Mouse (Mus musculus) hindbrain, embryonic 11.5 days (tissue): ENCODE results near the gene Kif15. TPM values are rescaled to one million over a fixed set of nuclear protein-coding genes. Genes with fewer than 3 reads are reported as not detected.

Experiments used
- ATAC-seq: fragments of 200-750 bp; cut with Nextera tagmentation; 2 replicates; pipeline ENCODE4 v1.8.0; 2017; ENCODE audit warnings: mild to moderate bottlenecking, moderate TSS enrichment, moderate library complexity; ENCODE audit not compliant: low FRiP score
- DNase-seq: peaks from one replicate; pipeline ENCODE4 v3.0.0-alpha.2; 2015; ENCODE audit warnings: low spot score
- H3K27ac ChIP-seq: fragments of 300-500 bp; sonication (generic); 2 replicates; pipeline ENCODE4 v1.5.1; 2014; ENCODE audit warnings: mild to moderate bottlenecking, low read depth, low read length
- H3K27me3 ChIP-seq: fragments of 300-500 bp; sonication (generic); 2 replicates; pipeline ENCODE4 v1.6.1; 2014; ENCODE audit warnings: mild to moderate bottlenecking, low read length, moderate library complexity, mixed read lengths; ENCODE audit not compliant: control insufficient read depth, insufficient read depth
- H3K36me3 ChIP-seq: fragments of 300-500 bp; sonication (generic); 2 replicates; pipeline ENCODE4 v1.6.1; 2014; ENCODE audit warnings: mild to moderate bottlenecking, low read length, moderate library complexity, mixed read lengths; ENCODE audit not compliant: control insufficient read depth, insufficient read depth
- H3K4me1 ChIP-seq: fragments of 300-500 bp; sonication (generic); replicated peaks from 2 replicates; pipeline ENCODE4 v1.6.1; 2014; ENCODE audit warnings: low read length, mixed read lengths; ENCODE audit not compliant: control insufficient read depth, insufficient read depth
- H3K4me2 ChIP-seq: fragments of 300-500 bp; sonication (generic); replicated peaks from 2 replicates; pipeline ENCODE4 v1.6.1; 2014; ENCODE audit warnings: mild to moderate bottlenecking, low read depth, low read length
- H3K4me3 ChIP-seq: fragments of 300-500 bp; sonication (generic); 2 replicates; pipeline ENCODE4 v1.5.1; 2014; ENCODE audit warnings: low read depth, low read length
- H3K9ac ChIP-seq: fragments of 300-500 bp; sonication (generic); 2 replicates; pipeline ENCODE4 v1.6.1; 2014; ENCODE audit warnings: low read depth, low read length
- H3K9me3 ChIP-seq: fragments of 300-500 bp; sonication (generic); 2 replicates; pipeline ENCODE4 v1.6.1; 2016; ENCODE audit warnings: low read length; ENCODE audit not compliant: control insufficient read depth
- WGBS: fragments of 180-500 bp; shearing (Covaris S2); extraction: QIAGEN DNeasy Blood & Tissue Kit; methylation state at CpG from one replicate; pipeline ENCODE4 v1.1.7; 2014; 5-methylcytosine and 5-hydroxymethylcytosine counted together
- polyA plus RNA-seq: library from polyadenylated mRNA; unstranded; fragments of >200 nt; fragmentation: Nextera tagmentation; extraction: Ambion mirVana; gene quantifications from 2 replicates; pipeline ENCODE4 v1.2.1, GENCODE M21; 2014

Gene Kif15
- polyA plus RNA-seq, 1 experiment from 2014 or later = 71.8 TPM

- Histone ChIP-seq H3K4me2 (no peak overlapping the region), H3K27ac (no peak overlapping the region), H3K4me1 (no peaks in the 10 kb centered on the region), H3K36me3 (no peaks in the 10 kb centered on the region), H3K4me3 (no peak overlapping the region), H3K27me3 (no peaks in the 10 kb centered on the region), H3K9me3 (no peaks in the 10 kb centered on the region), H3K9ac (no peak overlapping the region)
- ATAC-seq = no peak
- DNase-seq = no peak
Observed at GRCm38 (mm10) chr9:123058724-123059292, 108.0 kb downstream of the Kif15 start.

GRCm38 (mm10) chr9:123060172-123060571 is 109.3 kb downstream of the Kif15 start:
- Histone ChIP-seq H3K4me1 (no peaks in the 10 kb centered on the region), H3K9me3 (no peaks in the 10 kb centered on the region), H3K4me3 (no peak overlapping the region), H3K27ac (no peak overlapping the region), H3K36me3 (no peaks in the 10 kb centered on the region), H3K9ac (no peak overlapping the region), H3K4me2 (no peak overlapping the region), H3K27me3 (no peaks in the 10 kb centered on the region)
- 93% methylated on average over 3 of the region's 3 CpGs for WGBS
- DNase-seq (no peak), ATAC-seq (no peak)

Other genes starting within 250 kb of the Kif15 start
- not detected in 2 replicates for gene Topaz1, start 203.7 kb upstream of the Kif15 start, polyA plus RNA-seq
- 6.5 and 7.6 TPM in 2 replicates for gene Tcaim, start 145.5 kb upstream of the Kif15 start, polyA plus RNA-seq
- 0.62 TPM in 1 of 2 replicates, not detected in the other for gene Gm35549, start 107.0 kb upstream of the Kif15 start, polyA plus RNA-seq
- gene Zfp445, start 85.0 kb upstream of the Kif15 start, polyA plus RNA-seq = 75.0 and 77.3 TPM in 2 replicates
- gene Zkscan7, start 65.4 kb upstream of the Kif15 start, polyA plus RNA-seq = 3.7 and 3.9 TPM in 2 replicates
- gene Zfp105, start 28.0 kb upstream of the Kif15 start, polyA plus RNA-seq = 34.8 and 37.3 TPM in 2 replicates
- gene 1110059G10Rik, start within 50 bp of the Kif15 start, polyA plus RNA-seq = 36.6 and 37.3 TPM in 2 replicates
- 19.5 and 19.6 TPM in 2 replicates for gene Tmem42, start 70.3 kb downstream of the Kif15 start, polyA plus RNA-seq
- 0.37 and 0.42 TPM in 2 replicates for gene Tgm4, start 83.7 kb downstream of the Kif15 start, polyA plus RNA-seq
- gene Zdhhc3, start 162.2 kb downstream of the Kif15 start, polyA plus RNA-seq = 55.8 and 62.5 TPM in 2 replicates
- gene Exosc7, start 162.2 kb downstream of the Kif15 start, polyA plus RNA-seq = 104 and 106 TPM in 2 replicates
- not detected in 2 replicates for gene Clec3b, start 199.9 kb downstream of the Kif15 start, polyA plus RNA-seq